Mouse (Mus musculus) heart, embryonic 13.5 days (tissue): ENCODE results near the gene Selenoo. TPM values are rescaled to one million over a fixed set of nuclear protein-coding genes. Genes with fewer than 3 reads are reported as not detected.

Source experiments
- polyA plus RNA-seq: library from polyadenylated mRNA; unstranded; fragments of >200 nt; fragmentation: Nextera tagmentation; extraction: Ambion mirVana; gene quantifications from 2 replicates; pipeline ENCODE4 v1.2.1, GENCODE M21; 2015

Gene Selenoo
- polyA plus RNA-seq, 1 experiment from 2014 or later = 10.8 TPM

Other genes with a start within 250 kb of the Selenoo start
- 51.8 and 57.0 TPM in 2 replicates for gene Pim3, start 226.9 kb upstream of the Selenoo start, polyA plus RNA-seq
- gene Ttll8, start 134.7 kb upstream of the Selenoo start, polyA plus RNA-seq = not detected in 2 replicates
- 0.05 TPM in 1 of 2 replicates, not detected in the other for gene Mlc1, start 110.1 kb upstream of the Selenoo start, polyA plus RNA-seq
- 62.8 and 67.4 TPM in 2 replicates for gene Mov10l1, start 106.2 kb upstream of the Selenoo start, polyA plus RNA-seq
- 1.6 and 2.1 TPM in 2 replicates for gene Panx2, start 29.4 kb upstream of the Selenoo start, polyA plus RNA-seq
- 52.4 and 52.7 TPM in 2 replicates for gene Trabd, start 14.0 kb upstream of the Selenoo start, polyA plus RNA-seq
- 8.9 and 10.7 TPM in 2 replicates for gene Tubgcp6, start 34.0 kb downstream of the Selenoo start, polyA plus RNA-seq
- 14.0 and 15.0 TPM in 2 replicates for gene Hdac10, start 39.6 kb downstream of the Selenoo start, polyA plus RNA-seq
- 19.0 and 20.4 TPM in 2 replicates for gene Mapk12, start 51.6 kb downstream of the Selenoo start, polyA plus RNA-seq
- 3.8 and 4.0 TPM in 2 replicates for gene Mapk11, start 60.5 kb downstream of the Selenoo start, polyA plus RNA-seq
- 84.6 and 99.0 TPM in 2 replicates for gene Plxnb2, start 91.7 kb downstream of the Selenoo start, polyA plus RNA-seq
- gene Dennd6b, start 107.4 kb downstream of the Selenoo start, polyA plus RNA-seq = 17.4 and 17.9 TPM in 2 replicates
- gene Ppp6r2, start 122.5 kb downstream of the Selenoo start, polyA plus RNA-seq = 20.5 and 20.8 TPM in 2 replicates
- 34.3 and 38.3 TPM in 2 replicates for gene Sbf1, start 226.2 kb downstream of the Selenoo start, polyA plus RNA-seq
- 0.66 and 0.85 TPM in 2 replicates for gene Adm2, start 233.6 kb downstream of the Selenoo start, polyA plus RNA-seq
- gene Miox, start 245.3 kb downstream of the Selenoo start, polyA plus RNA-seq = 0.34 TPM in 1 of 2 replicates, not detected in the other